ENCODE assay signal across 8 mouse cellular contexts in genomic region chr7:98051980-98052379, GRCm38 (mm10).
DNase-seq lines count a peak whose midpoint lies in the region; ATAC-seq and TF ChIP-seq lines count a peak whose summit lies in the region.

No protein-coding gene starts in this region.

- TF ChIP-seq EP300 in CH12.LX (IDR thresholded peaks at IDR 0.05; ENCODE audit: low read length) = no peak

- no peaks in the 10 kb centered on the region for H3K4me1 ChIP-seq in hindbrain, postnatal 0 days (ENCODE audit: insufficient read depth, low read length)
- H3K4me1 ChIP-seq in hindbrain, embryonic 14.5 days (replicated peaks; ENCODE audit: control insufficient read depth, insufficient read depth, low read length) = no peaks in the 10 kb centered on the region
- H3K4me1 ChIP-seq in CH12.LX (ENCODE audit: control insufficient read depth in 1 of 2, insufficient read depth in 2 of 2) = peaks cover 0 to 13% of the 10 kb centered on the region in 2 experiments; a peak in 2 of 4 replicates
- H3K4me1 ChIP-seq in bone marrow, adult 2 months (ENCODE audit: control insufficient read depth, insufficient read depth, low read length) = no peaks in the 10 kb centered on the region
- 0 out of 2 replicates have a peak, but pooled peaks cover 2% of the 10 kb centered on the region for H3K4me1 ChIP-seq in limb, embryonic 10.5 days

- H3K27ac ChIP-seq in hindbrain, postnatal 0 days = no peak overlapping the region
- no peak overlapping the region for H3K27ac ChIP-seq in hindbrain, embryonic 14.5 days
- no peak overlapping the region for H3K27ac ChIP-seq in CH12.LX (ENCODE audit: insufficient read depth, low read depth)
- no peak overlapping the region for H3K27ac ChIP-seq in bone marrow, adult 2 months (ENCODE audit: control insufficient read depth, insufficient read depth, low read depth, low read length, poor library complexity)
- H3K27ac ChIP-seq in limb, embryonic 10.5 days = no peak overlapping the region

- no peak for ATAC-seq in hindbrain, postnatal 0 days
- no peak for ATAC-seq in hindbrain, embryonic 14.5 days (ENCODE audit: low FRiP score)

- no peak overlapping the region for H3K4me2 ChIP-seq in hindbrain, postnatal 0 days (ENCODE audit: low read depth, low read length)
- no peak overlapping the region for H3K4me2 ChIP-seq in hindbrain, embryonic 14.5 days (replicated peaks)
- H3K4me2 ChIP-seq in CH12.LX (ENCODE audit: insufficient read depth, low read depth, poor library complexity, severe bottlenecking) = no peak overlapping the region

- no peaks in the 10 kb centered on the region for H3K27me3 ChIP-seq in hindbrain, postnatal 0 days (ENCODE audit: insufficient read depth, low read length)
- no peaks in the 10 kb centered on the region for H3K27me3 ChIP-seq in hindbrain, embryonic 14.5 days (ENCODE audit: control insufficient read depth, insufficient read depth, low read length)
- no peaks in the 10 kb centered on the region for H3K27me3 ChIP-seq in CH12.LX (replicated peaks)
- no peaks in the 10 kb centered on the region for H3K27me3 ChIP-seq in limb, embryonic 10.5 days (ENCODE audit: low read depth, poor library complexity, severe bottlenecking)

- TF ChIP-seq RAD21 in CH12.LX (IDR thresholded peaks at IDR 0.05; ENCODE audit: low read depth, low read length) = peak; percentile 10; the same call in 1 of the 2 replicates

- dilution Hi-C loops in CH12.LX (cut with MboI; ENCODE audit: extremely low pct_ligation_motif_present, extremely low pct_unique_long_range_greater_than_20kb, low sequenced_read_pairs) = no loop called here

- no peak overlapping the region for H3K4me3 ChIP-seq in hindbrain, postnatal 0 days (ENCODE audit: low read length)
- H3K4me3 ChIP-seq in hindbrain, embryonic 14.5 days (replicated peaks; ENCODE audit: low read length) = no peak overlapping the region
- no peak overlapping the region for H3K4me3 ChIP-seq in CH12.LX (replicated peaks in 1 of 3; ENCODE audit: low read depth in 2 of 3, low read length in 2 of 3, poor library complexity in 1 of 3)
- no peak overlapping the region for H3K4me3 ChIP-seq in bone marrow, adult 2 months (replicated peaks; ENCODE audit: control insufficient read depth, low read depth, low read length)
- no peak overlapping the region for H3K4me3 ChIP-seq in limb, embryonic 10.5 days

- WGBS in hindbrain, postnatal 0 days = 20% methylated on average over 8 of the region's 8 CpGs
- WGBS in hindbrain, embryonic 14.5 days = 15% methylated on average over 8 of the region's 8 CpGs
- 19% methylated on average over 8 of the region's 8 CpGs for WGBS in bone marrow, adult 2 months
- WGBS in limb, embryonic 10.5 days = 17% methylated on average over 8 of the region's 8 CpGs

- peak; percentile 58 for DNase-seq in hindbrain, postnatal 0 days (ENCODE audit: low spot score)
- no peak for DNase-seq in hindbrain, embryonic 14.5 days (ENCODE audit: low spot score)
- DNase-seq in CH12.LX (ENCODE audit: extremely low read depth) = peak; percentile 48
- DNase-seq in gastrocnemius, postnatal 4 days (ENCODE audit: low spot score in 2 of 2) = peak; percentile 53 to 62
- peak; percentile 81 for DNase-seq in limb, embryonic 10.5 days (ENCODE audit: low spot score)
- DNase-seq in right cerebral cortex, postnatal 14 days = peak; percentile 40
- no peak for DNase-seq in Muller cell, postnatal 12 days (ENCODE audit: inconsistent ontology term)

- no peak for TF ChIP-seq POLR2A in CH12.LX (IDR thresholded peaks at IDR 0.05; ENCODE audit: low read depth, low read length)
- TF ChIP-seq POLR2A in bone marrow, adult 2 months (IDR thresholded peaks at IDR 0.05; ENCODE audit: borderline replicate concordance, control insufficient read depth, low read depth, low read length) = no peak

- H3K79me2 ChIP-seq in CH12.LX (replicated peaks; ENCODE audit: control insufficient read depth, extremely low read depth, insufficient read depth, poor library complexity, severe bottlenecking) = no peaks in the 10 kb centered on the region

- peak; percentile 73 for TF ChIP-seq CTCF in hindbrain, postnatal 0 days (IDR thresholded peaks at IDR 0.05; ENCODE audit: low read depth)
- peak; percentile 83 to 90 for TF ChIP-seq CTCF in CH12.LX (conservative IDR thresholded peaks at IDR 0.05 in 1 of 2, IDR thresholded peaks at IDR 0.05 in 1 of 2; ENCODE audit: low read depth in 2 of 2, low read length in 2 of 2)
- peak; percentile 82 for TF ChIP-seq CTCF in bone marrow, adult 2 months (IDR thresholded peaks at IDR 0.05; ENCODE audit: control insufficient read depth, insufficient read depth, low read length)

- H3K9me3 ChIP-seq in hindbrain, postnatal 0 days (ENCODE audit: low read length) = no peaks in the 10 kb centered on the region
- no peaks in the 10 kb centered on the region for H3K9me3 ChIP-seq in hindbrain, embryonic 14.5 days (ENCODE audit: control insufficient read depth, low read length)
- H3K9me3 ChIP-seq in CH12.LX (replicated peaks; ENCODE audit: low read length) = no peaks in the 10 kb centered on the region
- no peaks in the 10 kb centered on the region for H3K9me3 ChIP-seq in limb, embryonic 10.5 days (replicated peaks)

- H3K9ac ChIP-seq in hindbrain, postnatal 0 days (replicated peaks; ENCODE audit: low read length) = no peak overlapping the region
- no peak overlapping the region for H3K9ac ChIP-seq in hindbrain, embryonic 14.5 days
- H3K9ac ChIP-seq in CH12.LX (ENCODE audit: insufficient read depth, low read depth) = no peak overlapping the region

- in situ Hi-C loops in CH12.LX (cut with MboI; ENCODE audit: low pct_ligation_motif_present, low pct_unique_long_range_greater_than_20kb, low sequenced_read_pairs) = loop anchor here (10.0 kb wide), 1 partner anchor 63 kb away; the partner anchor contains the start of gene Myo7a

- H3K36me3 ChIP-seq in hindbrain, postnatal 0 days (ENCODE audit: insufficient read depth, low read length) = no peaks in the 10 kb centered on the region
- peaks cover 8% of the 10 kb centered on the region; the same call in 1 of the 2 replicates for H3K36me3 ChIP-seq in hindbrain, embryonic 14.5 days (replicated peaks; ENCODE audit: control insufficient read depth, insufficient read depth)
- peaks cover 0 to 74% of the 10 kb centered on the region in 2 experiments for H3K36me3 ChIP-seq in CH12.LX (replicated peaks in 1 of 2; ENCODE audit: control insufficient read depth in 1 of 2, insufficient read depth in 1 of 2, low read length in 1 of 2)
- no peaks in the 10 kb centered on the region for H3K36me3 ChIP-seq in limb, embryonic 10.5 days

TF ChIP-seq in CH12.LX, 34 proteins besides CTCF, POLR2A, EP300 and RAD21:
- TF ChIP-seq SIN3A (IDR thresholded peaks at IDR 0.05; ENCODE audit: low read length) (no peak), SMC3 (IDR thresholded peaks at IDR 0.05; ENCODE audit: low read depth, low read length) (peak; percentile 45)

Comparison
In these comparisons a context has a peak if more than half of its experiments do, and no peak if none do; other contexts are left out.
1. DNase-seq: peak in hindbrain, postnatal 0 days (single experiment), CH12.LX (single experiment), gastrocnemius, postnatal 4 days (2 of 2), limb, embryonic 10.5 days (single experiment) and right cerebral cortex, postnatal 14 days (single experiment); none in hindbrain, embryonic 14.5 days (single experiment) and Muller cell, postnatal 12 days (single experiment).
2. Peak in every context shown above with its lines, with median percentiles within 50 percentile points of each other: CTCF ChIP-seq.